Mouse (Mus musculus): ENCODE measurements around the gene Glis3. TPM values are rescaled to one million over a fixed set of nuclear protein-coding genes. Genes with fewer than 3 reads are reported as not detected.

Gene Glis3
- polyA plus RNA-seq, 1 experiment from 2014 or later, result 0.32 TPM

- Histone ChIP-seq H3K27me3 (replicated peaks; ENCODE audit: control insufficient read depth, insufficient read depth, low read length) (no peaks in the 10 kb centered on the region), H3K4me3 (replicated peaks; ENCODE audit: low read length) (no peak overlapping the region), H3K27ac (ENCODE audit: low read length) (no peak overlapping the region), H3K4me1 (replicated peaks; ENCODE audit: control insufficient read depth, insufficient read depth, low read length) (no peaks in the 10 kb centered on the region), H3K4me2 (ENCODE audit: low read length) (no peak overlapping the region), H3K36me3 (ENCODE audit: control insufficient read depth, insufficient read depth) (no peaks in the 10 kb centered on the region), H3K9me3 (ENCODE audit: control insufficient read depth, low read length) (no peaks in the 10 kb centered on the region), H3K9ac (replicated peaks; ENCODE audit: low read depth, low read length) (no peak overlapping the region)
- 92% methylated on average over 2 of the region's 2 CpGs for WGBS
- ATAC-seq, result no peak
These were observed 442.3 kb downstream of the Glis3 start for GRCm38 (mm10) chr19:28237621-28238020.

GRCm38 (mm10) chr19:28235571-28235970 lies 444.3 kb downstream of the Glis3 start:
- no peaks in the 10 kb centered on the region for H3K36me3 ChIP-seq (ENCODE audit: control insufficient read depth, insufficient read depth)
- no peak overlapping the region for H3K4me2 ChIP-seq (ENCODE audit: low read length)
- H3K9me3 ChIP-seq (ENCODE audit: control insufficient read depth, low read length), result no peaks in the 10 kb centered on the region
- no peak for ATAC-seq
- H3K4me1 ChIP-seq (replicated peaks; ENCODE audit: control insufficient read depth, insufficient read depth, low read length), result no peaks in the 10 kb centered on the region
- 84% methylated on average over 5 of the region's 5 CpGs for WGBS
- no peak overlapping the region for H3K4me3 ChIP-seq (replicated peaks; ENCODE audit: low read length)
- no peak overlapping the region for H3K27ac ChIP-seq (ENCODE audit: low read length)
- no peak overlapping the region for H3K9ac ChIP-seq (replicated peaks; ENCODE audit: low read depth, low read length)
- no peaks in the 10 kb centered on the region for H3K27me3 ChIP-seq (replicated peaks; ENCODE audit: control insufficient read depth, insufficient read depth, low read length)

GRCm38 (mm10) chr19:28235096-28235495 lies 444.8 kb downstream of the Glis3 start:
- Histone ChIP-seq H3K4me2 (ENCODE audit: low read length) (no peak overlapping the region), H3K36me3 (ENCODE audit: control insufficient read depth, insufficient read depth) (no peaks in the 10 kb centered on the region), H3K4me3 (replicated peaks; ENCODE audit: low read length) (no peak overlapping the region), H3K27ac (ENCODE audit: low read length) (no peak overlapping the region), H3K9ac (replicated peaks; ENCODE audit: low read depth, low read length) (no peak overlapping the region), H3K4me1 (replicated peaks; ENCODE audit: control insufficient read depth, insufficient read depth, low read length) (no peaks in the 10 kb centered on the region), H3K9me3 (ENCODE audit: control insufficient read depth, low read length) (no peaks in the 10 kb centered on the region), H3K27me3 (replicated peaks; ENCODE audit: control insufficient read depth, insufficient read depth, low read length) (no peaks in the 10 kb centered on the region)
- WGBS, result 51% methylated on average over 9 of the region's 9 CpGs
- peak; percentile 85 for ATAC-seq

GRCm38 (mm10) chr19:28234676-28235075 lies 445.2 kb downstream of the Glis3 start:
- Histone ChIP-seq H3K36me3 (ENCODE audit: control insufficient read depth, insufficient read depth) (no peaks in the 10 kb centered on the region), H3K27ac (ENCODE audit: low read length) (no peak overlapping the region), H3K9me3 (ENCODE audit: control insufficient read depth, low read length) (no peaks in the 10 kb centered on the region), H3K4me1 (replicated peaks; ENCODE audit: control insufficient read depth, insufficient read depth, low read length) (no peaks in the 10 kb centered on the region), H3K9ac (replicated peaks; ENCODE audit: low read depth, low read length) (no peak overlapping the region), H3K4me2 (ENCODE audit: low read length) (no peak overlapping the region), H3K4me3 (replicated peaks; ENCODE audit: low read length) (no peak overlapping the region), H3K27me3 (replicated peaks; ENCODE audit: control insufficient read depth, insufficient read depth, low read length) (no peaks in the 10 kb centered on the region)
- 0 out of 2 replicates have a peak, but pooled peaks have one; percentile 31 for ATAC-seq
- 84% methylated on average over 2 of the region's 2 CpGs for WGBS

- no peak for ATAC-seq
- no peak overlapping the region for H3K27ac ChIP-seq (ENCODE audit: low read length)
- no peak overlapping the region for H3K9ac ChIP-seq (replicated peaks; ENCODE audit: low read depth, low read length)
- no peak overlapping the region for H3K4me3 ChIP-seq (replicated peaks; ENCODE audit: low read length)
- H3K36me3 ChIP-seq (ENCODE audit: control insufficient read depth, insufficient read depth), result no peaks in the 10 kb centered on the region
- no peak overlapping the region for H3K4me2 ChIP-seq (ENCODE audit: low read length)
- WGBS, result 78% methylated on average over 3 of the region's 3 CpGs
- no peaks in the 10 kb centered on the region for H3K27me3 ChIP-seq (replicated peaks; ENCODE audit: control insufficient read depth, insufficient read depth, low read length)
- H3K9me3 ChIP-seq (ENCODE audit: control insufficient read depth, low read length), result no peaks in the 10 kb centered on the region
- no peaks in the 10 kb centered on the region; the same call in 1 of the 2 replicates for H3K4me1 ChIP-seq (replicated peaks; ENCODE audit: control insufficient read depth, insufficient read depth, low read length)
These were observed 448.4 kb downstream of the Glis3 start for GRCm38 (mm10) chr19:28231511-28231910.

- H3K27me3 ChIP-seq (replicated peaks; ENCODE audit: control insufficient read depth, insufficient read depth, low read length), result no peaks in the 10 kb centered on the region
- H3K9ac ChIP-seq (replicated peaks; ENCODE audit: low read depth, low read length), result no peak overlapping the region
- no peak for ATAC-seq
- no peak overlapping the region for H3K4me2 ChIP-seq (ENCODE audit: low read length)
- H3K9me3 ChIP-seq (ENCODE audit: control insufficient read depth, low read length), result no peaks in the 10 kb centered on the region
- no peak overlapping the region for H3K4me3 ChIP-seq (replicated peaks; ENCODE audit: low read length)
- no peaks in the 10 kb centered on the region for H3K36me3 ChIP-seq (ENCODE audit: control insufficient read depth, insufficient read depth)
- H3K4me1 ChIP-seq (replicated peaks; ENCODE audit: control insufficient read depth, insufficient read depth, low read length), result no peaks in the 10 kb centered on the region; the same call in 1 of the 2 replicates
- no peak overlapping the region for H3K27ac ChIP-seq (ENCODE audit: low read length)
- 22% methylated on average over 10 of the region's 10 CpGs for WGBS
These were observed 452.4 kb downstream of the Glis3 start for GRCm38 (mm10) chr19:28227526-28227925.

- H3K27me3 ChIP-seq (replicated peaks; ENCODE audit: control insufficient read depth, insufficient read depth, low read length), result no peaks in the 10 kb centered on the region
- no peak for ATAC-seq
- H3K36me3 ChIP-seq (ENCODE audit: control insufficient read depth, insufficient read depth), result no peaks in the 10 kb centered on the region
- H3K4me3 ChIP-seq (replicated peaks; ENCODE audit: low read length), result no peak overlapping the region
- no peak overlapping the region for H3K4me2 ChIP-seq (ENCODE audit: low read length)
- H3K9ac ChIP-seq (replicated peaks; ENCODE audit: low read depth, low read length), result no peak overlapping the region
- no peaks in the 10 kb centered on the region for H3K9me3 ChIP-seq (ENCODE audit: control insufficient read depth, low read length)
- WGBS, result 59% methylated on average over 6 of the region's 6 CpGs
- no peaks in the 10 kb centered on the region; the same call in 1 of the 2 replicates for H3K4me1 ChIP-seq (replicated peaks; ENCODE audit: control insufficient read depth, insufficient read depth, low read length)
- H3K27ac ChIP-seq (ENCODE audit: low read length), result no peak overlapping the region
These were observed 454.2 kb downstream of the Glis3 start for GRCm38 (mm10) chr19:28225651-28226050.

- ATAC-seq, result no peak
- 93% methylated on average over 4 of the region's 4 CpGs for WGBS
- H3K4me3 ChIP-seq (replicated peaks; ENCODE audit: low read length), result no peak overlapping the region
- no peaks in the 10 kb centered on the region for H3K36me3 ChIP-seq (ENCODE audit: control insufficient read depth, insufficient read depth)
- no peaks in the 10 kb centered on the region for H3K9me3 ChIP-seq (ENCODE audit: control insufficient read depth, low read length)
- no peak overlapping the region for H3K4me2 ChIP-seq (ENCODE audit: low read length)
- H3K27ac ChIP-seq (ENCODE audit: low read length), result no peak overlapping the region
- no peak overlapping the region for H3K9ac ChIP-seq (replicated peaks; ENCODE audit: low read depth, low read length)
- no peaks in the 10 kb centered on the region for H3K4me1 ChIP-seq (replicated peaks; ENCODE audit: control insufficient read depth, insufficient read depth, low read length)
- no peaks in the 10 kb centered on the region for H3K27me3 ChIP-seq (replicated peaks; ENCODE audit: control insufficient read depth, insufficient read depth, low read length)
These were observed 468.2 kb downstream of the Glis3 start for GRCm38 (mm10) chr19:28211630-28212029.

All from forebrain, embryonic 16.5 days (tissue).